Mouse (Mus musculus) liver, adult (tissue): ENCODE results near the gene Mmp27.

Experiments used
- GATA4 ChIP-seq: IDR thresholded peaks from 2 replicates; pipeline ENCODE4 v1.6.1; 2014; ENCODE audit warnings: mild to moderate bottlenecking, low read length; ENCODE audit not compliant: insufficient replicate concordance

Gene Mmp27

GRCm38 (mm10) chr9:7590063-7590462, 18.9 kb downstream of the Mmp27 start:
- no peak for TF ChIP-seq GATA4

GRCm38 (mm10) chr9:7593272-7593812, 22.1 kb downstream of the Mmp27 start:
- no peak for TF ChIP-seq GATA4

GRCm38 (mm10) chr9:7594816-7595540, 23.8 kb downstream of the Mmp27 start:
- no peak; the same call in 1 of the 2 replicates for TF ChIP-seq GATA4

GRCm38 (mm10) chr9:7602982-7603742, 32.0 kb downstream of the Mmp27 start:
- no peak for TF ChIP-seq GATA4

- no peak for TF ChIP-seq GATA4
Observed at GRCm38 (mm10) chr9:7604005-7604404, 32.8 kb downstream of the Mmp27 start.

- TF ChIP-seq GATA4, result no peak
Observed at GRCm38 (mm10) chr9:7605638-7606037, 34.4 kb downstream of the Mmp27 start.

- TF ChIP-seq GATA4, result no peak
Observed at GRCm38 (mm10) chr9:7622582-7622981, 51.4 kb downstream of the Mmp27 start.

GRCm38 (mm10) chr9:7627931-7628330, 56.7 kb downstream of the Mmp27 start, which contains the start of gene Mmp20:
Gene Mmp20, plus strand, starts transcription at chr9:7628231.
- TF ChIP-seq GATA4, result no peak
